Mouse (Mus musculus) lung, embryonic 16.5 days (tissue): Measurements from ENCODE around the gene Wipf2. TPM values are rescaled to one million over a fixed set of nuclear protein-coding genes. Genes with fewer than 3 reads are reported as not detected.

ENCODE experiments used
- ATAC-seq: fragments of 200-750 bp; cut with Nextera tagmentation; 2 replicates; pipeline ENCODE4 v1.8.0; 2017; ENCODE audit warnings: low read depth, mild to moderate bottlenecking, moderate library complexity
- H3K27ac ChIP-seq: fragments of 300-500 bp; sonication (generic); 2 replicates; pipeline ENCODE4 v1.5.1; 2014; ENCODE audit warnings: mild to moderate bottlenecking, control low read depth, low read length
- H3K27me3 ChIP-seq: fragments of 300-500 bp; sonication (generic); 2 replicates; pipeline ENCODE4 v1.6.1; 2014; ENCODE audit warnings: low read depth, low read length, mixed read lengths; ENCODE audit not compliant: control insufficient read depth, insufficient read depth
- H3K36me3 ChIP-seq: fragments of 300-500 bp; sonication (generic); 2 replicates; pipeline ENCODE4 v1.6.1; 2014; ENCODE audit warnings: low read length; ENCODE audit not compliant: control insufficient read depth, insufficient read depth
- H3K4me1 ChIP-seq: fragments of 300-500 bp; sonication (generic); replicated peaks from 2 replicates; pipeline ENCODE4 v1.6.1; 2014; ENCODE audit warnings: low read length, mixed read lengths; ENCODE audit not compliant: control insufficient read depth, insufficient read depth
- H3K4me2 ChIP-seq: fragments of 300-500 bp; sonication (generic); 2 replicates; pipeline ENCODE4 v1.6.1; 2014; ENCODE audit warnings: low read depth, low read length, control low read depth
- H3K4me3 ChIP-seq: fragments of 300-500 bp; sonication (generic); 2 replicates; pipeline ENCODE4 v1.5.1; 2014; ENCODE audit warnings: mild to moderate bottlenecking, low read length, control low read depth
- H3K9ac ChIP-seq: fragments of 300-500 bp; sonication (generic); 2 replicates; pipeline ENCODE4 v1.6.1; 2014; ENCODE audit warnings: low read length, control low read depth
- H3K9me3 ChIP-seq: fragments of 300-500 bp; sonication (generic); 2 replicates; pipeline ENCODE4 v1.6.1; 2016; ENCODE audit warnings: low read length; ENCODE audit not compliant: control insufficient read depth
- WGBS: fragments of 180-500 bp; shearing (Covaris S2); extraction: QIAGEN DNeasy Blood & Tissue Kit; methylation state at CpG from one replicate; pipeline ENCODE4 v1.1.7; 2014; 5-methylcytosine and 5-hydroxymethylcytosine counted together
- polyA plus RNA-seq: library from polyadenylated mRNA; unstranded; fragments of >200 nt; fragmentation: Nextera tagmentation; extraction: Ambion mirVana; gene quantifications from 2 replicates; pipeline ENCODE4 v1.2.1, GENCODE M21; 2015

Gene Wipf2
- polyA plus RNA-seq, 1 experiment from 2014 or later, result 4.6 TPM

GRCm38 (mm10) chr11:98936606-98937409 is 73.4 kb downstream of the Wipf2 start:
- 1% methylated on average over 23 of the region's 23 CpGs for WGBS
- H3K27ac ChIP-seq, result peak overlapping the region; percentile 95
- ATAC-seq, result peak; percentile 19
- H3K27me3 ChIP-seq, result no peaks in the 10 kb centered on the region
- H3K4me2 ChIP-seq, result peak overlapping the region; percentile 83
- H3K36me3 ChIP-seq, result no peaks in the 10 kb centered on the region
- peaks cover 72% of the 10 kb centered on the region for H3K4me1 ChIP-seq
- peak overlapping the region; percentile 65 for H3K9ac ChIP-seq
- H3K9me3 ChIP-seq, result no peaks in the 10 kb centered on the region
- H3K4me3 ChIP-seq, result peak overlapping the region; percentile 72

DNA sequence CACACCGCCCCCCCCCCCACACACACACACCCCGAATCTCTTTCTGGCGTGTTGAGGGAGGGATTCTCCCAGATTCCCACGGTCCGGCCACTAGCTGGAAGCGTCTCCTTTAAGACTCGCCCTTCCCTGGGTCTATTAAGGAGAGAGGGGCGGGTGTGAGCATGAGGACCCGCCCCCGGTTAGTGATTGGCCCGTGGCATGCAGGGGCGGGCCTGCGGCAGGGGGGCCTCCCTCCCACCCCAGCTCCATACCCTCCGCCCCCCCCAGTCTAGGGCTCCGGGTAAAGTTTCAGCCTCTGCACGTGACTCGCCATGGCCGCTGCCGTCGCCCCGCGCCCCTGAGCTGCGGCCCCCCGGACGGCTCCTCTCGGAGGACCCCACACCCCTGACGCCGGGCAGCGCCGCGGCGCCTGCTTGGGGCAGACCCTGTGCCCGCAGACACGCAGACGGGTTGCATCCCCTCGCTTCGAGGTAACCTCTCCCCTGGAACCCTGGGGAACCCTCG is 74.0 kb downstream of the Wipf2 start:
- H3K9ac ChIP-seq, result peak overlapping the region; percentile 89
- H3K9me3 ChIP-seq, result no peaks in the 10 kb centered on the region
- no peaks in the 10 kb centered on the region for H3K36me3 ChIP-seq
- peak; percentile 89 for ATAC-seq
- H3K27ac ChIP-seq, result peak overlapping the region; percentile 95
- WGBS, result under 1% methylated on average over 33 of the region's 38 CpGs
- H3K27me3 ChIP-seq, result no peaks in the 10 kb centered on the region
- peak overlapping the region; percentile 83 for H3K4me2 ChIP-seq
- peak overlapping the region; percentile 72 for H3K4me3 ChIP-seq
- H3K4me1 ChIP-seq, result peaks cover 72% of the 10 kb centered on the region

DNA sequence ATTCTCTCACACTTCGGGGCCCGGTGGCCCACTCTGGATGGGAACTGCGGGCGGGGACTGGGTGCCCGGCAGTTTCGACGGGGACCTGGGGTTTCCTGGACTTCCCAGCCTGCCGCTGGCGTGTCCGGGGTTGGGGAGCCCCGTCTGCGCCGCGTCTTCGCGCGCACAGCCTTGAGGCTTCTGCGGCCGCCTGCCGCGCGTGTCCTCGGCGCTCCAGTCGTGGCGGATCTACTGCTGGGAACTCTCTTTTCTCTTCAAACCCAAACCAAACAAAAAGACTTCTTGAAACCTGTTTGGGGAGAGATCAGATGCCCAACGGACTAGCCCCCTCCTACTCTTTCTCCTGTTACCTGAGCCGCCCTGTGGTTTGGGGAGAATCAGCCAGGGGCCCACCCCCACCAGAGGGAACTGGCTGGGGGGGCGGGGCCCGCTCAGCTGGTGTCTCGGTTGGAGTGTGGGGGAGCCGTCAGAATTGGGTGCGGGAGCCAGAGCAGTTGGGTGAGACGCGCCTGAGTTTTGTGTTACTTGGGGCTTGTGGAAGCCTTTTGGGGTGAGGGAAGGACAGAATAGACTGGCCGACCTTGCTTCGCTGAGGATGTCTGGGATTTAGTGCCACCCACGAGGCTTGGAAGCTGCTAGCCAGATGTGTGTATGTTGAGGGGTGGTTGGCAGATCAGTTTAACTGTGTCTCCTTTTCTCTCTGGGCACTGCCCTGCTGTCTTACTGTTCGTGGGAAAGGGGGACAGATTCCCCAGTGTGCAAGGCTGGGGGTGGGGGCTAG is 74.7 kb downstream of the Wipf2 start:
- Histone ChIP-seq H3K9me3 (no peaks in the 10 kb centered on the region), H3K4me3 (peak overlapping the region; percentile 72), H3K27ac (peak overlapping the region; percentile 95), H3K4me1 (peaks cover 72% of the 10 kb centered on the region), H3K27me3 (no peaks in the 10 kb centered on the region), H3K36me3 (no peaks in the 10 kb centered on the region), H3K9ac (peak overlapping the region; percentile 89), H3K4me2 (peak overlapping the region; percentile 83)
- ATAC-seq, result 0 out of 2 replicates have a peak, but pooled peaks have one; percentile 0
- WGBS, result 0% methylated on average over 39 of the region's 39 CpGs

- whole genome bisulfite sequencing, result 26% methylated on average over 7 of the region's 7 CpGs
- no peak for ATAC-seq
- H3K4me3 ChIP-seq, result peak overlapping the region; percentile 72
- H3K4me2 ChIP-seq, result peak overlapping the region; percentile 83
- peak overlapping the region; percentile 95; the same call in 1 of the 2 replicates for H3K27ac ChIP-seq
- H3K36me3 ChIP-seq, result no peaks in the 10 kb centered on the region
- H3K9me3 ChIP-seq, result no peaks in the 10 kb centered on the region
- no peaks in the 10 kb centered on the region for H3K27me3 ChIP-seq
- peaks cover 72% of the 10 kb centered on the region for H3K4me1 ChIP-seq
- peak overlapping the region; percentile 89 for H3K9ac ChIP-seq
Measured at GRCm38 (mm10) chr11:98938701-98939083, 75.3 kb downstream of the Wipf2 start.

GRCm38 (mm10) chr11:98939084-98939952 is 75.9 kb downstream of the Wipf2 start:
- Histone ChIP-seq H3K27me3 (no peaks in the 10 kb centered on the region), H3K4me1 (peaks cover 77% of the 10 kb centered on the region), H3K4me2 (peak overlapping the region; percentile 83), H3K4me3 (peak overlapping the region; percentile 72), H3K9me3 (no peaks in the 10 kb centered on the region), H3K36me3 (no peaks in the 10 kb centered on the region), H3K27ac (peak overlapping the region; percentile 98; the same call in 1 of the 2 replicates), H3K9ac (peak overlapping the region; percentile 89)
- no peak for ATAC-seq
- 25% methylated on average over 15 of the region's 15 CpGs for WGBS

DNA sequence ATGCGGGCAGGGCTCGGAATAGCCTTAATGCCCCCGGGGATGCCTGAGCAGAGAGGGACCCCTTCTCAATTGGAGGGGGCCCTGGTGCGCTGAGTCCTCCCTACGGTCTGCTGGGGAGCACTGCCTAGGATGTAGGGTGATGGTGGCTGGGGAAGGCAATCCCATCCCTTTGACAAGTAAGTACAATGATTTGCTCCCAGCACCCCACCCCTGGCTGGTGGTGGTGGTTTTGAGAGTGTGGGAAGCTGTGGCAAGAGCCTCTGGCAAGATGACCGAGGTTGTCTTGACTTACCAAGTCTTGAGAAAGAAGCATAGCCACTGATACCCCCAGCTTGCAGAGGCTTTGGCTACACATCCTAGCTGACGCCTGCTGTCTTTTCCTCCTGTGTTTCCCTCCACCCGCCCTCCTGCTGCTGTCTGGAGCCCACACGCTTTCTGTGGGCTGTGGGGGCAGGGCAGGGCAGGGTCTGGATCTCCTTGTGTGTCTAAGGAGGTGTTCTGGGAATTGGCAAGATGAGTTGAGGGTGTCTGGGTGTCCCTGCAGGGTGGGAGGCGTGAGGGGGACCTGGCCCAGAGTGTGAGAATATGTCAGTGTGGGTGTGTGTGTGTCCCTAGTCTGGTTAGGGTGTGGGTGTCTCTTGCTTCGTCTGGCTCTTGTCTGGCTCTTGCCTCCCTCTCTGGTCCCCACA is 76.7 kb downstream of the Wipf2 start:
- H3K4me2 ChIP-seq, result peak overlapping the region; percentile 83
- ATAC-seq, result no peak
- peak overlapping the region; percentile 98 for H3K27ac ChIP-seq
- no peaks in the 10 kb centered on the region for H3K9me3 ChIP-seq
- H3K36me3 ChIP-seq, result no peaks in the 10 kb centered on the region
- H3K9ac ChIP-seq, result peak overlapping the region; percentile 69
- H3K4me3 ChIP-seq, result peak overlapping the region; percentile 72
- no peaks in the 10 kb centered on the region for H3K27me3 ChIP-seq
- H3K4me1 ChIP-seq, result peaks cover 79% of the 10 kb centered on the region
- 38% methylated on average over 10 of the region's 11 CpGs for WGBS

GRCm38 (mm10) chr11:98940776-98941175 is 77.3 kb downstream of the Wipf2 start:
- Histone ChIP-seq H3K4me2 (peak overlapping the region; percentile 83), H3K4me3 (peak overlapping the region; percentile 72), H3K4me1 (peaks cover 85% of the 10 kb centered on the region), H3K9ac (peak overlapping the region; percentile 69), H3K27me3 (no peaks in the 10 kb centered on the region), H3K36me3 (no peaks in the 10 kb centered on the region), H3K9me3 (no peaks in the 10 kb centered on the region), H3K27ac (peak overlapping the region; percentile 98)
- 19% methylated on average over 3 of the region's 3 CpGs for WGBS
- no peak for ATAC-seq

DNA sequence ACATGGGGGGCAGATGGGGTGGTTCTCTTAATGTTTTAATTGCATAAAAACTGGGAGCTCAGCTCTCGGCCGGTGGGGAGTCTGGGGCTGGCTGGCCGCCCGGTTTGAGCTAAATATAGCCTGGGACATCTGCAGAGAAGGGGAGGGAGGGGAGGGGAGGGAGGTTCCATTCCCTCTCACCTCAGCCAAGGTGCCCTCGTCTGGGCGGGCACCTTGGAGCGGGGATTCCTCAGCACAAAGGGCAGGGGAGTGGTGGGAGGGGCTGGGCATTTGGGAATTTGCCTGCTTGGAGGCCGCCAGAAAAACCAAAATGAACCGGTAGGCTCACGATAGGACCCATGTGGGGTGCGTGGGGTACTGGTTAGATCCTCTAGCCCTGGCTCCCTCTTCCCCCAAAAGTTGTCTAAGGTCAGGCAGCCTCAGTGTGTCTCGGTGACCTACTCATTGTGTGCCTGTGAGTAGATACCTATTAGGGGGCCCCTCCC is 77.9 kb downstream of the Wipf2 start:
- Histone ChIP-seq H3K4me2 (peak overlapping the region; percentile 83), H3K9me3 (no peaks in the 10 kb centered on the region), H3K27me3 (no peaks in the 10 kb centered on the region), H3K27ac (peak overlapping the region; percentile 98), H3K9ac (peak overlapping the region; percentile 69), H3K4me3 (peak overlapping the region; percentile 72), H3K36me3 (no peaks in the 10 kb centered on the region), H3K4me1 (peaks cover 83% of the 10 kb centered on the region)
- 3% methylated on average over 12 of the region's 12 CpGs for WGBS
- ATAC-seq, result peak; percentile 14
